Mouse (Mus musculus) MEL (cell line): ENCODE data around the gene Defb20.

Experiments
- CHD1 ChIP-seq: IDR thresholded peaks from 2 replicates; pipeline ENCODE4 v1.6.1; 2012; ENCODE audit warnings: low read depth, mild to moderate bottlenecking, inconsistent platforms, low read length, improper control_type of control experiment
- CTCF ChIP-seq, 3 experiments: IDR thresholded peaks in 2 of 3; conservative IDR thresholded peaks in 1 of 3; 2 replicates each; pipeline ENCODE4 v1.5.1; 2011 to 2012; ENCODE audit warnings: low read length in 3 of 3, low read depth in 2 of 3, mild to moderate bottlenecking in 2 of 3, improper control_type of control experiment in 1 of 3, inconsistent platforms in 1 of 3, mixed read lengths in 1 of 3, moderate library complexity in 1 of 3; ENCODE audit not compliant: control insufficient read depth in 1 of 3, insufficient read depth in 1 of 3, poor library complexity in 1 of 3, severe bottlenecking in 1 of 3
- EP300 ChIP-seq, 2 experiments: IDR thresholded peaks; 2 replicates each; pipeline ENCODE4 v1.6.1; 2011; ENCODE audit warnings: improper control_type of control experiment in 2 of 2, low read length in 2 of 2, low read depth in 1 of 2, mild to moderate bottlenecking in 1 of 2
- MAX ChIP-seq: IDR thresholded peaks from 2 replicates; pipeline ENCODE4 v1.6.1; 2011; ENCODE audit warnings: low read length, improper control_type of control experiment
- MAZ ChIP-seq: IDR thresholded peaks from 2 replicates; pipeline ENCODE4 v1.6.1; 2012; ENCODE audit warnings: low read depth, mild to moderate bottlenecking, inconsistent platforms, low read length, improper control_type of control experiment
- POLR2A ChIP-seq, 2 experiments: IDR thresholded peaks; 2 replicates each; pipeline ENCODE4 v1.6.1; 2011 to 2012; ENCODE audit warnings: low read length in 2 of 2, mild to moderate bottlenecking in 2 of 2, control low read depth in 1 of 2, improper control_type of control experiment in 1 of 2, low read depth in 1 of 2, moderate library complexity in 1 of 2; ENCODE audit not compliant: control insufficient read depth in 1 of 2, insufficient read depth in 1 of 2, poor library complexity in 1 of 2
- POLR2AphosphoS2 ChIP-seq: IDR thresholded peaks from 2 replicates; pipeline ENCODE4 v1.6.1; 2011; ENCODE audit warnings: low read length, improper control_type of control experiment
- RCOR1 ChIP-seq: IDR thresholded peaks from 2 replicates; pipeline ENCODE4 v1.6.1; 2012; ENCODE audit warnings: low read depth, mild to moderate bottlenecking, inconsistent platforms, low read length, improper control_type of control experiment
- TAL1 ChIP-seq: IDR thresholded peaks from 2 replicates; pipeline ENCODE4 v1.6.1; 2012; ENCODE audit warnings: mild to moderate bottlenecking, inconsistent platforms, low read length, moderate library complexity, mixed read lengths
- TBP ChIP-seq: IDR thresholded peaks from 2 replicates; pipeline ENCODE4 v1.8.0; 2011; ENCODE audit warnings: low read depth, low read length, improper control_type of control experiment
- TCF12 ChIP-seq: IDR thresholded peaks from 2 replicates; pipeline ENCODE4 v1.6.1; 2014; ENCODE audit warnings: low read depth, mild to moderate bottlenecking, inconsistent platforms, low read length, improper control_type of control experiment, moderate library complexity
- UBTF ChIP-seq: IDR thresholded peaks from 2 replicates; pipeline ENCODE4 v1.6.1; 2012; ENCODE audit warnings: low read depth, mild to moderate bottlenecking, inconsistent platforms, low read length, improper control_type of control experiment, moderate library complexity, borderline replicate concordance; ENCODE audit not compliant: insufficient read depth
- USF1 ChIP-seq: IDR thresholded peaks from 2 replicates; pipeline ENCODE4 v1.6.1; 2014; ENCODE audit warnings: low read depth, mild to moderate bottlenecking, inconsistent platforms, low read length, improper control_type of control experiment, moderate library complexity
- ZKSCAN1 ChIP-seq: IDR thresholded peaks from 2 replicates; pipeline ENCODE4 v1.6.1; 2012; ENCODE audit warnings: low read depth, mild to moderate bottlenecking, inconsistent platforms, low read length, improper control_type of control experiment, moderate library complexity

- TF ChIP-seq CTCF (IDR thresholded peaks at IDR 0.05 in 2 of 3, conservative IDR thresholded peaks at IDR 0.05 in 1 of 3; ENCODE audit: control insufficient read depth in 1 of 3, insufficient read depth in 1 of 3, low read depth in 2 of 3, low read length in 3 of 3, poor library complexity in 1 of 3, severe bottlenecking in 1 of 3), result peak in 2 of 3 experiments; percentile 15 to 18; a peak in 1 of 6 replicates
- no peak for TF ChIP-seq UBTF
- TF ChIP-seq USF1, result no peak
- TF ChIP-seq RCOR1, result no peak
- no peak for TF ChIP-seq POLR2A (IDR thresholded peaks at IDR 0.05; ENCODE audit: control insufficient read depth in 1 of 2, insufficient read depth in 1 of 2, low read depth in 1 of 2, low read length in 2 of 2, poor library complexity in 1 of 2)
- no peak for TF ChIP-seq ZKSCAN1
- TF ChIP-seq CHD1, result no peak
- no peak for TF ChIP-seq POLR2AphosphoS2
- no peak for TF ChIP-seq TCF12
- TF ChIP-seq TBP, result no peak
- TF ChIP-seq MAX, result no peak
- TF ChIP-seq EP300 (IDR thresholded peaks at IDR 0.05; ENCODE audit: low read depth in 1 of 2, low read length in 2 of 2), result no peak
- TF ChIP-seq MAZ, result no peak
- no peak for TF ChIP-seq TAL1
Measured at GRCm38 (mm10) chr2:152464570-152465150, 12.2 kb upstream of the Defb20 start, which contains the start of gene Defb23.
